Mouse (Mus musculus): ENCODE results near the gene 4930590J08Rik.
"Not testable (repeated sequence)": the region's sequence is repeated elsewhere in the genome, so short reads cannot be mapped to it uniquely, and the experiment has no call there.

The 4930590J08Rik gene

DNA sequence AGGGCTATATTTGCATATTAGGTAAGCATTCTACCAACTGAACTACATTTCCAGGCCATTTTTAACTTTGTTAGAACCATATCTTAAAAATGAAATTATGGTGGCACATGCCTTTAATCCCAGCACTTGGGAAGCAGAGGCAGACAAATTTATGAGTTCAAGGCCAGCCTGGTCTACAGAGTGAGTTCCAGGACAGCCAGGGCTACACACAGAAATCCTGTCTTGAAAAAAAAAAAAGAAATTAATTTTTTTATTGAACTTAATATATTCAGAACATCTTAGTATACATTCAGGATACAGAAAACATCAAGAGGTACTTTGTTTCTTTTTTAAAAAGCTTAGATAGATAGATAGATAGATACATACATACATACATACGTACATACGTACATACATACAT lies at the start of gene 4930590J08Rik:
TSS of gene 4930590J08Rik (plus strand) at position 301 of the 400 bp plus-strand sequence.
- not testable (repeated sequence) for DNase-seq (ENCODE audit: low read depth, low spot score)

GRCm38 (mm10) chr6:91858339-91858738 lies 44.3 kb upstream of the 4930590J08Rik start:
- DNase-seq (ENCODE audit: low read depth, low spot score): no peak

- no peak for DNase-seq (ENCODE audit: low read depth, low spot score)
These were observed 39.8 kb upstream of the 4930590J08Rik start for GRCm38 (mm10) chr6:91862848-91863247.

DNA sequence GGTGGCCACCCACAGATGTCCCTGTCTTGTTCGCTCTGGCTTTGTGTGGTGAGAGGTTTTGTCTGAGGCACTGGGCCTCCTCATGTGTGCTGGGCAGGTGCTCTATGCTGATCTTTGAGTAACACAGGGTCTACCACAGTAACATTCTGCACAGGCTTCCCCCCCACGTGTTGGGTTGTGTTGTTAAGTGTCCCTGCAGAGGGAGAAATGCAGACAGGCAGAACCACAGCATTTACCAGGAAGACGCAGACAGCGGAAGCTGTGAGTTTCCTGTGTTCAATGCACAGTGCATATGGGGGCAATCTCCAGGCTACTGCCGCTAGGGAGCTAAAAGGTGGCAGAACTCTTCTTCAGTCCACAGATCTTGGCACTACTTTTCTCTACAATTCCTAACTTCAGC lies 38.0 kb upstream of the 4930590J08Rik start:
- DNase-seq (ENCODE audit: low read depth, low spot score): no peak

DNA sequence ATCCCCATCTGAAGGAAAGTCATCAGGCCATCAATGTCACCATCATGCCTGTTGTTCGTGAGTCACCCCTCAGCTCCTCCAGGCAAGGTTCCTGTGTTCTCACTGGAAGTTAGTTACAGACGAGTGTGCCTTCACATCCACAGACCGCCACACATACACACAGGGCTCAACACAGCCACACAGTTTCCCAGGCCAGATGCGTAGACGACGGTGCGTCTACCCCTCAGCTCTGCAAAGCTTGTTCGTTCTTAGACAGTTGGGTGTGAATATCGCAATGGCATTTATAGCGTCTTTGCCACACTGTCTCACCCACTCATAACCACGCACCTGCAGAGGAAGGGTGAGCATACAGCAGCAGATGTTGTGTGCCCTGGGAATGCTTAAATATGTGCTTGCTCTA lies 37.0 kb upstream of the 4930590J08Rik start:
- no peak for DNase-seq (ENCODE audit: low read depth, low spot score)

DNA sequence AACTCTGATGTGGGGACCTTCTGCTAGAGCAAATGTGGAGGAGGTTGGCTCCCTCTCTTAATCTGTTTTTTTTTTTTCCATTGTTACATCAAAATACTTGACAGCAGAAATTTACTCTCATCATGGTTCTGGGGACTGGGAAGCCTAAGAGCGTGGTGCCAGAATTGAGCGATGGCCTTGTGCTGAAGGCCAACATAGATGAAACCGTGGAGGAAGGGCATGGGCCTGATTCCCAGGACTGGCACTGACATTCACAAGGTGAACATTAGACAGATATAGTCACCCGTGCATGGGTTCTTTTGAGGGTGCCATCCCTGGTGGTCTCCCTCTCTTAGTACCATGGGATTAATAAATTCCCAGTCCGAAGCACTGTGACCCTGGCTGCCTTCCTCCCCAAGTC lies 34.5 kb upstream of the 4930590J08Rik start:
- no peak for DNase-seq (ENCODE audit: low read depth, low spot score)

DNA sequence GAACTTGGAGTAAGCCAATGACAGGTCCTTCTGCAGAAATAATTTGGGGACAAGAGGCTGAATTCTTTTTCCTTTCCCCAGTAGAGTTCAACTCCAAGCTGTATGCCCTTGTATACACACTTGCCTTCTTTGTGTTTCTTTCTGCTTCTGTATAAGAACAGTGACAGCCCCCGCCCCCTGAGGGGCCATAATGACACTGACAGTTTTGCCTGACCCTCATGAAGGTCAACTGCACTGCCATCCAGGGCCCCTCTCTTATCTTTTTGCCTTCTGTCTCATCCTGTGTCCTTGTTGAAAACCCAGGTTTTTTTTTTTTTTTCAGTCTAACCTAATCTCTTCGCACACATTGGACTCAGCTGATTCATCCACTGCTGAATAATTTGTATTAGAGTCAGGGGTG lies 29.8 kb upstream of the 4930590J08Rik start:
- no peak for DNase-seq (ENCODE audit: low read depth, low spot score)

GRCm38 (mm10) chr6:91877885-91878651 lies 24.5 kb upstream of the 4930590J08Rik start, which contains the start of gene Ccdc174:
Gene Ccdc174 (plus strand): TSS chr6:91878053.
- DNase-seq (ENCODE audit: low read depth, low spot score): peak; percentile 100

DNA sequence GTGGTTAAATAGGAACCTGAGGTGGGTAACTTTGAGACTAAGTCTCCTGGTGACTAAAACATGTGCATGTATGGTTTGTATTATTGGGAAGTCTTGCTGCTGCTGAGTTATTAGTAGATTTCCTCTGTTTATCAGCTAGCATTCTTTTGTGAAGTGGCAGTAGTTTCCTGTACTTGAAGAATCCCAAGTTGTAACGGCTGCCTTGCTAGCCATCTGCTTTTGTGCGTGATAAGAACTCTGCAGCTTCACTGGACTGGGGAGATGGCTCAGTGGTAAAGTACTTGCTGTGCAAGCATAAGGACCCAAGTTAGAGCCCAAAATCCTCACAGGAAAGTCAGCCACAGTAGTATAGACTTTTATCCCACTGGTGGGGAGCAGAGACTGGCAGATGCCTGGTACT lies 18.8 kb upstream of the 4930590J08Rik start:
- no peak for DNase-seq (ENCODE audit: low read depth, low spot score)

GRCm38 (mm10) chr6:91889255-91889906 lies 13.2 kb upstream of the 4930590J08Rik start:
- DNase-seq (ENCODE audit: low read depth, low spot score): no peak

DNA sequence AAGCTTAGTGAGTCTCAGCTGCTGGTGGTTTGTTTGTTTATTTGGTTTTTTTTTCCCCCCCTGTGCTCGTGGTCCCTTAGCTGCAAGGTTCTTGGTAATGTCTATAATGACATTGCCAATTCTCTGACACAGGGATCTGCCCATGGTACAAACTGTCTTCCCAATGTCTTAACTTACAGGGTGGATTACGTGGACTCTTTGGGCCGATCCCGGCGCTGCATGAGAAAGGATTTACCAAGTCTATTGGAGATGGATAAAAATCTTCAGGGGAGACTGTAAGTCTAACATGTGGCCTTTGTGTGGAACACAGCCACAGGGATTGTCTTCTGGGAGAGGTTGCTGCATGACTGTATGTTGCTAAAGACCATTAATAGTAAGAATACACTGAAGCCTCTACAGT lies 12.0 kb upstream of the 4930590J08Rik start:
- DNase-seq (ENCODE audit: low read depth, low spot score): no peak

DNA sequence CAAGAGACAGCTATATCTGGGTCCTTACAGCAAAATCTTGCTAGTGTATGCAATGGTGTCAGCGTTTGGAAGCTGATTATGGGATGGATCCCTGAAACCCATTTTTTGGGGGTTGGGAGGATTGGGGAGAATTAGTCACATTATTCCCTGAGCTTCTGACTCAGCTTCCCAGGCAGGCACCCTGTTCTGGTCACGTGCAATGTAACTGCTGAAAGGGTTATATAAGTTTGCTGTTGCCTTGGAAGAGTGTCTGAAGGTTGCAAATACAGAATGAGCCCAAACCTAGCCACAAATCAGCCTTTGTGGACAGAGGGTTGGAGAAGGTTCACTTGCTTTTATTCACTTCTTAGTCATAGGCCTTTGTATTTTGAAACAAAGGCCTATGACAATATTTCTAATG lies 10.8 kb upstream of the 4930590J08Rik start:
- no peak for DNase-seq (ENCODE audit: low read depth, low spot score)

DNA sequence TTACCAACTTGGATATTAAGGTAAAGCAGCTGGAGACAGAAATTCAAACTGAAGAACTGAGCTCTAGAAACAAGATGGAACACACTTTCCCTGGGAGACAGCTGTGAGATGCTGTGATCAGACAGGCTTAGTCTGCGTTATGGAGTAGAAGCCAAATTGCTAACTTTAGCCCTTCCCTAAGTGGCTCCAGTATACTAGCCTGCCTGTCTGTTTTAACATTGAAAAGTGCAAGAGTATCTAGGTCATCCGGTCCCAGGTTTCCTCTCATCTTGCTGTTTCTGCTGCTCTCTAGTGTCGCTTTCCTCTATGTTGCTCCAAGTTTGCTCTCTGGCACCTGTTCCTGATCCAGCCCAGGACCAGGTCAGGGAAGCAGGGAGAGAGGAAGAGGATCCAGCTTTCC lies 5.8 kb upstream of the 4930590J08Rik start:
- DNase-seq (ENCODE audit: low read depth, low spot score): no peak

- peak; percentile 75 for DNase-seq (ENCODE audit: low read depth, low spot score)
These were observed 1.1 kb upstream of the 4930590J08Rik start for GRCm38 (mm10) chr6:91901505-91901904.

GRCm38 (mm10) chr6:91914011-91914410 lies 11.4 kb downstream of the 4930590J08Rik start:
- peak; percentile 41 for DNase-seq (ENCODE audit: low read depth, low spot score)

- DNase-seq (ENCODE audit: low read depth, low spot score): no peak
These were observed 14.7 kb downstream of the 4930590J08Rik start for GRCm38 (mm10) chr6:91917286-91917685.

GRCm38 (mm10) chr6:91917716-91918115 lies 15.1 kb downstream of the 4930590J08Rik start:
- no peak for DNase-seq (ENCODE audit: low read depth, low spot score)

DNA sequence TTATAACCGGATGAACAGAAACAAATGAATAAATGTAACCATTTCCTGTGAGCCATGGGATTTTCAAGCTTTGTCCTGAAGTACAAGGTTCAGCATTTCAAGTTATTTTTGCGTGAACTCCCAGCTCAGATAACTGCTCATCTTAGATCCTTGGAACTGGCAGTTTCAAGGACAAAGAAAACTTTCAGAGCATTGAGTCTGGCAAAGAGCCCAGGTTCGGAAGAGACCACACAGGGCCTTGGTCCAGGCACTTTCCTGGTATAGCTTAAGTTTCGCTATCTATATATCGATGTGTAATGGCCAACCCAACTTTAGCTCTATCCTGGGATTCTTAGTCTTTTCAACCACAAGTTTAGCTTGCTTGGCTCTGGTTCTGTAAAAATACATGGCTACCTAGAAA lies 28.6 kb downstream of the 4930590J08Rik start:
- no peak for DNase-seq (ENCODE audit: low read depth, low spot score)

GRCm38 (mm10) chr6:91938491-91938890 lies 35.9 kb downstream of the 4930590J08Rik start:
- DNase-seq (ENCODE audit: low read depth, low spot score): no peak

DNA sequence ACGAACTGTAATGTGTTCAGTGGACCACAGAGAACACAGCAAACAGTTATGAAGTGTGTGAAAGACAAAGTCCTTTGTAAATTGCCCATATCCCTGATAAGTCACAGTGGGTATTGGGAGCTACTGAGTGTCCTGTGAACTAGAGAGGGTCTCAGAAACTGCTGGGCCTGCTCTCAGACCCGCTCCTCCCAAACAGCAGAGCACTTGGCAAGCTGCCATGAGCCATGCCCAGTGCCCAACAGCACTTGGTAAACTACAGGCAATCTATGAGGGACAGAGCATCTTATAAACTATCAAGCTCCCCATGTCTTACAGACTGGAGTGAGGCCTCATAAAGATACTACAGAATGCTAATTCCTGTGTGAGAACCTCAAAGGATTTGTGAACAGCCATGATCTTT lies 45.8 kb downstream of the 4930590J08Rik start:
- DNase-seq (ENCODE audit: low read depth, low spot score): no peak

DNA sequence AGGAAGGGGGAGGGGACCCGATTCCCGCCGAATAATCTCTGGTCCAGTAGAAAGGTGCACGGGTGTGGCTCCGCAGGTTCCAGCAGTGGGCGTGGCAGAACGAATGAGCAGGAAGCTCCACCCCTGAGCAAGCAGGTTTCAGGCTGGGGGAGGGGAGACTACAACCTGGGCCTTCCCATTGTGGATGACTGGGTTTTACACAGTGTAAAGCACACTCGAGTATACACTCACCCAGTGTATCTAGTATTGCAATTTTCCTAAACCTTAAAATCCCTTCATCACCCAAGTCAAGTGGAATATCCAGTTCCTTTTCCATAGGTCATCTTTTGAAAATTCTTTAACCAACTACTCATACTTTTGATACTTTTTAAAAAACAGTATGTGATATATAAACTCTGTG lies 55.4 kb downstream of the 4930590J08Rik start:
- DNase-seq (ENCODE audit: low read depth, low spot score): peak; percentile 35

DNA sequence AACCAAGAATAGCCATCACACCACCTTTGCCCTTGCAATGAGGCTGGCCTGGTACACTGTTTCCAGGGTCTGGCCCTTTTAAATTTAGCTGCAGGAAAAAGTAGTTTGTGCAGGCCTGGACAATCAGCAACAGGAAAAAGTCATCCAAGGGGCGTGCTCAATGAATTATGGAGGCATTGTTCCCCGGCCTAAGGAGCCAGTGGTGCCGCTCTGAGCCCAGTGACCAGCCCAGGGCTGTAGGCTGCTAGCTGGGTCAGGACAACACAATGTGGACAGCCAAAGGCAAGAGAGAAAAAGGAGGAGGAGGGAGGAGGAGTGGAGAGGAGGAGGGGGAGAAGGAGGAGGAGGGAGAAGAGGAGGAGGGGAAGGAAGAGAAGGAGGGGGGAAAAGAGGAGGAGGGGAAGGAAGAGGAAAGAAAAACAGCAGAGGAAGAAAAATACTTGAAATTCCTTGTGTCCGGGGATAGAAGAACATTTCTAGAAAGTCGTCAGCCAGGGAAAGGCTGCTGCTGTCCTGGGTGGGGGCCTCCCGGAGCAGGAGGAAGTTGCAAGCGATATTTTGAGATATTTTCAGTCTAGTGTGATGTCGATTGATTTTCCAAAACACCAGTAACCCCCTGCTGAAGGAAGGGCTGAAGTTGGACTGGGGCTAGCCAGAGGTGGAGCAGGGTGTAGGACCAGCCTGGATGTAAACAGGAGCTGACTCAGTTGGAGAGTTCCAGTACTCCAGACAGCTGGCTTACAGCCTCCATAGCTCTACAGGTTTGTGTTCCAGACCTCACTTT lies 57.6 kb downstream of the 4930590J08Rik start:
- no peak for DNase-seq (ENCODE audit: low read depth, low spot score)

All from ES-CJ7 (cell line).